Mouse (Mus musculus): ENCODE data around the gene Cntn4. TPM values are rescaled to one million over a fixed set of nuclear protein-coding genes. Genes with fewer than 3 reads are reported as not detected.

Gene Cntn4
- polyA plus RNA-seq, 1 experiment from 2014 or later, result 1.5 TPM

GRCm38 (mm10) chr6:106740244-106740825 lies 1062.9 kb downstream of the Cntn4 start:
- Histone ChIP-seq H3K36me3 (ENCODE audit: control insufficient read depth, insufficient read depth, low read length) (no peaks in the 10 kb centered on the region), H3K9me3 (ENCODE audit: control insufficient read depth, low read length) (no peaks in the 10 kb centered on the region), H3K4me2 (ENCODE audit: low read depth, low read length) (no peak overlapping the region), H3K4me3 (ENCODE audit: low read length) (no peak overlapping the region), H3K9ac (ENCODE audit: low read length) (no peak overlapping the region), H3K27me3 (ENCODE audit: control insufficient read depth, insufficient read depth, low read depth, low read length) (no peaks in the 10 kb centered on the region), H3K27ac (ENCODE audit: low read length) (no peak overlapping the region), H3K4me1 (replicated peaks; ENCODE audit: control insufficient read depth, insufficient read depth, low read length) (no peaks in the 10 kb centered on the region)
- WGBS, result 74% methylated on average over 1 of the region's 1 CpGs
- ATAC-seq (ENCODE audit: low read depth), result no peak

GRCm38 (mm10) chr6:106743556-106744233 lies 1066.2 kb downstream of the Cntn4 start:
- ATAC-seq (ENCODE audit: low read depth), result no peak
- Histone ChIP-seq H3K4me1 (replicated peaks; ENCODE audit: control insufficient read depth, insufficient read depth, low read length) (no peaks in the 10 kb centered on the region), H3K27ac (ENCODE audit: low read length) (no peak overlapping the region), H3K36me3 (ENCODE audit: control insufficient read depth, insufficient read depth, low read length) (no peaks in the 10 kb centered on the region), H3K9ac (ENCODE audit: low read length) (no peak overlapping the region), H3K9me3 (ENCODE audit: control insufficient read depth, low read length) (no peaks in the 10 kb centered on the region), H3K4me3 (ENCODE audit: low read length) (no peak overlapping the region), H3K4me2 (ENCODE audit: low read depth, low read length) (no peak overlapping the region), H3K27me3 (ENCODE audit: control insufficient read depth, insufficient read depth, low read depth, low read length) (no peaks in the 10 kb centered on the region)
- WGBS, result 74% methylated on average over 7 of the region's 7 CpGs

- H3K4me3 ChIP-seq (ENCODE audit: low read length), result no peak overlapping the region
- H3K9me3 ChIP-seq (ENCODE audit: control insufficient read depth, low read length), result no peaks in the 10 kb centered on the region
- H3K4me1 ChIP-seq (replicated peaks; ENCODE audit: control insufficient read depth, insufficient read depth, low read length), result no peaks in the 10 kb centered on the region
- H3K27me3 ChIP-seq (ENCODE audit: control insufficient read depth, insufficient read depth, low read depth, low read length), result no peaks in the 10 kb centered on the region
- no peak for ATAC-seq (ENCODE audit: low read depth)
- H3K36me3 ChIP-seq (ENCODE audit: control insufficient read depth, insufficient read depth, low read length), result no peaks in the 10 kb centered on the region
- no peak overlapping the region for H3K9ac ChIP-seq (ENCODE audit: low read length)
- H3K4me2 ChIP-seq (ENCODE audit: low read depth, low read length), result no peak overlapping the region
- WGBS, result 53% methylated on average over 7 of the region's 7 CpGs
- H3K27ac ChIP-seq (ENCODE audit: low read length), result no peak overlapping the region
Observed at GRCm38 (mm10) chr6:106745673-106746394, 1068.4 kb downstream of the Cntn4 start.

- ATAC-seq (ENCODE audit: low read depth), result no peak
- 90% methylated on average over 5 of the region's 5 CpGs for WGBS
- no peaks in the 10 kb centered on the region for H3K36me3 ChIP-seq (ENCODE audit: control insufficient read depth, insufficient read depth, low read length)
- H3K27ac ChIP-seq (ENCODE audit: low read length), result no peak overlapping the region
- no peak overlapping the region for H3K4me2 ChIP-seq (ENCODE audit: low read depth, low read length)
- H3K4me1 ChIP-seq (replicated peaks; ENCODE audit: control insufficient read depth, insufficient read depth, low read length), result no peaks in the 10 kb centered on the region
- no peak overlapping the region for H3K4me3 ChIP-seq (ENCODE audit: low read length)
- no peaks in the 10 kb centered on the region for H3K27me3 ChIP-seq (ENCODE audit: control insufficient read depth, insufficient read depth, low read depth, low read length)
- H3K9me3 ChIP-seq (ENCODE audit: control insufficient read depth, low read length), result no peaks in the 10 kb centered on the region
- no peak overlapping the region for H3K9ac ChIP-seq (ENCODE audit: low read length)
Observed at GRCm38 (mm10) chr6:106747251-106747650, 1069.8 kb downstream of the Cntn4 start.

- WGBS, result 70% methylated on average over 3 of the region's 3 CpGs
- H3K4me1 ChIP-seq (replicated peaks; ENCODE audit: control insufficient read depth, insufficient read depth, low read length), result no peaks in the 10 kb centered on the region
- H3K9me3 ChIP-seq (ENCODE audit: control insufficient read depth, low read length), result no peaks in the 10 kb centered on the region
- no peak overlapping the region for H3K9ac ChIP-seq (ENCODE audit: low read length)
- no peaks in the 10 kb centered on the region for H3K27me3 ChIP-seq (ENCODE audit: control insufficient read depth, insufficient read depth, low read depth, low read length)
- no peak for ATAC-seq (ENCODE audit: low read depth)
- H3K4me3 ChIP-seq (ENCODE audit: low read length), result no peak overlapping the region
- H3K27ac ChIP-seq (ENCODE audit: low read length), result no peak overlapping the region
- H3K4me2 ChIP-seq (ENCODE audit: low read depth, low read length), result no peak overlapping the region
- no peaks in the 10 kb centered on the region for H3K36me3 ChIP-seq (ENCODE audit: control insufficient read depth, insufficient read depth, low read length)
Observed at GRCm38 (mm10) chr6:106747804-106748203, 1070.3 kb downstream of the Cntn4 start.
